Mouse (Mus musculus) C2C12 (cell line): Measurements from ENCODE around the gene Anapc15-ps. TPM values are rescaled to one million over a fixed set of nuclear protein-coding genes. Genes with fewer than 3 reads are reported as not detected.

Source experiments
- H3K27me3 ChIP-seq: one replicate; pipeline ENCODE4 v1.6.1; 2011; ENCODE audit not compliant: control insufficient read depth, insufficient read depth, insufficient read length
- H3K36me3 ChIP-seq: one replicate; pipeline ENCODE4 v1.6.1; 2011; ENCODE audit not compliant: control insufficient read depth, insufficient read depth
- H3K4me3 ChIP-seq: one replicate; pipeline ENCODE4 v1.5.1; 2011; ENCODE audit warnings: mild to moderate bottlenecking, control low read depth; ENCODE audit not compliant: poor library complexity, insufficient read depth, severe bottlenecking
- H3K79me2 ChIP-seq: one replicate; pipeline ENCODE4 v1.6.1; 2011; ENCODE audit not compliant: control insufficient read depth, insufficient read depth
- H3K79me3 ChIP-seq: one replicate; pipeline ENCODE4 v1.6.1; 2011; ENCODE audit warnings: low read depth, control low read depth
- H3ac ChIP-seq: one replicate; pipeline ENCODE3; 2011; ENCODE audit warnings: low read depth; ENCODE audit not compliant: control insufficient read depth, insufficient read length
- CEBPB ChIP-seq: IDR thresholded peaks from one replicate; pipeline ENCODE4 v1.6.1; 2011; ENCODE audit warnings: low read depth, mild to moderate bottlenecking, control low read depth, moderate library complexity
- CTCF ChIP-seq: IDR thresholded peaks from one replicate; pipeline ENCODE4 v1.5.1; 2011; ENCODE audit not compliant: control insufficient read depth, insufficient read depth, insufficient read length
- FOSL1 ChIP-seq: IDR thresholded peaks from one replicate; pipeline ENCODE4 v1.8.0; 2011; ENCODE audit warnings: mild to moderate bottlenecking, low read length; ENCODE audit not compliant: poor library complexity, insufficient read depth, severe bottlenecking
- MAX ChIP-seq: IDR thresholded peaks from one replicate; pipeline ENCODE4 v1.6.1; 2011; ENCODE audit warnings: mild to moderate bottlenecking, control low read depth
- MYOD1 ChIP-seq: IDR thresholded peaks from one replicate; pipeline ENCODE4 v1.6.1; 2011; ENCODE audit warnings: low read depth; ENCODE audit not compliant: control insufficient read depth, insufficient read length
- MYOG ChIP-seq: IDR thresholded peaks from one replicate; pipeline ENCODE4 v1.6.1; 2011; ENCODE audit not compliant: control insufficient read depth, insufficient read length; ENCODE audit errors: extremely low read depth
- USF1 ChIP-seq: IDR thresholded peaks from one replicate; pipeline ENCODE4 v1.6.1; 2011; ENCODE audit warnings: low read depth, mild to moderate bottlenecking, control low read depth, moderate library complexity
- polyA plus RNA-seq: library from polyadenylated mRNA; unstranded; fragments of >200 nt; fragmentation: generic; extraction: Trizol; gene quantifications from one replicate; pipeline ENCODE4 v1.2.1, GENCODE M21; 2012; ENCODE audit warnings: missing spikeins

The Anapc15-ps gene
- polyA plus RNA-seq, 1 experiment, result 0.16 TPM

DNA sequence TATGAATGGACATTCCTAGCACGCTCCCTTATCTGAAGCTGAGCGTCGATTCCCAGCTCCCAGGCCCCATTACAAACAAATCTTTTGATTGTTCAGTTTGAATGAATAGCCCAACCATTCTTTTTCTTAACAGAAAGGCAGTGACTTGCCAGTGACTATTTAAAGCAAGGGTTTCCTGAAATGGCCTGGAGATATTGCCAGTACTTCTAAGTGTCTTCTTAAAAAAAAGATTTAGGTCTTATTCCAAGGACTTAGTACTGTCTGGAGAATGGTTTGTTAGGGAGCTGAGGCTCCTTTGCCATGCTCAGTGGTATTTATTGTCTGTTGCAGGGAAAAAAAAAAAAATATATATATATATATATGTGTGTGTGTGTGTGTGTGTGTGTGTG, 23.0 kb upstream of the Anapc15-ps start:
- no peak for TF ChIP-seq USF1
- no peak for TF ChIP-seq MYOD1
- no peak for TF ChIP-seq MYOG
- no peak for TF ChIP-seq MAX
- TF ChIP-seq FOSL1, result no peak
- TF ChIP-seq CTCF, result no peak
- TF ChIP-seq CEBPB, result no peak
- H3K4me3 ChIP-seq, result no peak overlapping the region
- no peaks in the 10 kb centered on the region for H3K36me3 ChIP-seq
- H3K79me3 ChIP-seq, result no peaks in the 10 kb centered on the region
- no peak overlapping the region for H3ac ChIP-seq
- H3K79me2 ChIP-seq, result no peaks in the 10 kb centered on the region
- no peaks in the 10 kb centered on the region for H3K27me3 ChIP-seq

DNA sequence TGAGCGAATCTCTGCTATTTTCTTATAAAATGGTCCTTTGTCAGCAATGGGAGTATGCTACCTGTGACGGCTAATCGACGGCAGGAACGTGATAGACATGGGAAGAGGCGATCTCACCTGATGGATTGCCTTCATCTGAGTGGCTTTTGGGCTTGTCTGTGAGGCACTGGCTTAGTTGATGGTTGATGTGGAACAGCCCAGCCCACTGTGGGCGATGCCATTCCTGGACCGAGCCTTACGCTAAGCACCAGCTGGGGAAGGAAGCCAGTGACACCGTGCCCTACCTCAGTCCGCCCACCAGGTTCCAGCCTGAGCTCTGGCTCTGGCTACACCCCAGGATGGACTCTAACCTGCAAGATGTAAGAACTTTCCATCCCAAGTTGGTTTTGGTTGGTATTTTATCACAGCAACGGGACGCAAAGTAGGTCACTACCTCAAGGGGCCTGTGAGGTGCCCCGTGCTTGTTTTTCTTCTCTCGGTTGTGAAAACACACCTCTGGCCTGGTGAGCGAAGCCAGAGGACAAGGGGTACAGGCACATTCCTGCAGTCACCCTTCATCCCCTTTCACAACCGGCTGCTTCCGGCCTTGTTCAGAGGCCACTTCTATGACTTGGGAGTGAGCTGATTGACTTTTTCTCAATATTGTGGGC, 22.5 kb upstream of the Anapc15-ps start:
- Histone ChIP-seq H3K79me2 (no peaks in the 10 kb centered on the region), H3K27me3 (no peaks in the 10 kb centered on the region), H3K36me3 (no peaks in the 10 kb centered on the region), H3K4me3 (no peak overlapping the region), H3ac (no peak overlapping the region), H3K79me3 (no peaks in the 10 kb centered on the region)
- no peak for TF ChIP-seq CTCF
- no peak for TF ChIP-seq MYOD1
- TF ChIP-seq CEBPB, result no peak
- no peak for TF ChIP-seq MAX
- no peak for TF ChIP-seq FOSL1
- no peak for TF ChIP-seq USF1
- TF ChIP-seq MYOG, result no peak

DNA sequence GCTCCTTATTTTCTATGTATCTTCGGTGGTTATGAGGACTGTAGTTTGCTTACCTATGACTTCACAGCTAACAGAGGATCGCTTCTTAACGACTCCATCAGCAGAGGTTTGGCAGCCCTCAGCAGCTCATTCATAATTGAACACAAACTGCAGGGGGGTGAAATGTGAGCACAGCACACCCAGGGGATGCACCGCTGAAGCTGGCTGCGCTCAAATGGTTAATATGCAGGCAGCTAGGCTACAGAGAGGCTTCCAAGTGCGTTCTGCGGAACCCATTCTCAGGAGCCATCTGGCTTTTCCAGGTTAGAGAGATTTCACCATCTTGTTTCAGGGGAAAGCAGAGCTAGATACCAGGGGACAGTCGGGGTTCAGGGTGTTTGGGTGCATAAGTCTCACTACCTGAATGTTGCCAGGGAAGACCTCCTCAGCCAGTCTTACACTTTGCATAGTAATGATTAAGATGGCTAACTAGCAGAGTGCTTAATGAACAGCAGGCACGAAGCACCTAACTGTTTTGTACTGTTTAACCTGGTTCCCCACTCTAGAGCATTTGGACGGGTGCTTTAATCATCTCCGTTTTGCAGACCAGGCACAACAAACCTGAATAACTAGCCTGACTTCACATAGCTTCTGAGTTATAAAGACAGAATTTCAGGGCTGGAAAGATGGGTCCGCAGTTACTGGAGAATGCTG, 21.5 kb upstream of the Anapc15-ps start:
- Histone ChIP-seq H3K79me2 (no peaks in the 10 kb centered on the region), H3K79me3 (no peaks in the 10 kb centered on the region), H3ac (no peak overlapping the region), H3K36me3 (no peaks in the 10 kb centered on the region), H3K4me3 (no peak overlapping the region), H3K27me3 (no peaks in the 10 kb centered on the region)
- no peak for TF ChIP-seq MYOD1
- no peak for TF ChIP-seq CEBPB
- no peak for TF ChIP-seq FOSL1
- TF ChIP-seq USF1, result no peak
- no peak for TF ChIP-seq MAX
- no peak for TF ChIP-seq MYOG
- TF ChIP-seq CTCF, result no peak

GRCm38 (mm10) chr10:95691347-95691746, 18.1 kb upstream of the Anapc15-ps start:
- Histone ChIP-seq H3K79me2 (no peaks in the 10 kb centered on the region), H3K27me3 (no peaks in the 10 kb centered on the region), H3K79me3 (no peaks in the 10 kb centered on the region), H3K36me3 (no peaks in the 10 kb centered on the region), H3K4me3 (no peak overlapping the region), H3ac (no peak overlapping the region)
- TF ChIP-seq FOSL1 (no peak), MAX (no peak)

DNA sequence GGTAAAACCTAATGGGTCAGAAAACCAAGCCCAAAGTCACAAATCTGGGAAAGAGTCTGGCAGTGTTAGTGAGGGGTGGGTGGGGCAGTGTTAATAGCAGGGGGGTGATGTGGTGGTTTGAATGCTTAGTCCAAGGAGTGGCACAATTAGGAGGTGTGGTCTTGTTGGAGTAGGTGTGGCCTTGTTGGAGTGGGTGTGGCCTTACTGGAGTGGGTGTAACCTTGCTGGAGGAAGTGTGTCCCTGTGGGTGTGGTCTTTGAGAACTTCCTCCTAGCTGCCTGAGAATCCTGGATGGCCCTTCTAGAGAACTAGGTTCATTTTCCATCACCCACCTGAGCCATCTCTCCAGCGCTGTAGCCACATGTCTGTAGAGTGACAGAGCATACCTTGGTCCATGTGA, 16.6 kb upstream of the Anapc15-ps start:
- Histone ChIP-seq H3K79me2 (no peaks in the 10 kb centered on the region), H3K27me3 (no peaks in the 10 kb centered on the region), H3K36me3 (no peaks in the 10 kb centered on the region), H3K79me3 (no peaks in the 10 kb centered on the region), H3ac (no peak overlapping the region), H3K4me3 (no peak overlapping the region)
- TF ChIP-seq MYOD1 (no peak), MYOG (no peak), USF1 (no peak), MAX (no peak), CEBPB (no peak), FOSL1 (no peak), CTCF (no peak)

DNA sequence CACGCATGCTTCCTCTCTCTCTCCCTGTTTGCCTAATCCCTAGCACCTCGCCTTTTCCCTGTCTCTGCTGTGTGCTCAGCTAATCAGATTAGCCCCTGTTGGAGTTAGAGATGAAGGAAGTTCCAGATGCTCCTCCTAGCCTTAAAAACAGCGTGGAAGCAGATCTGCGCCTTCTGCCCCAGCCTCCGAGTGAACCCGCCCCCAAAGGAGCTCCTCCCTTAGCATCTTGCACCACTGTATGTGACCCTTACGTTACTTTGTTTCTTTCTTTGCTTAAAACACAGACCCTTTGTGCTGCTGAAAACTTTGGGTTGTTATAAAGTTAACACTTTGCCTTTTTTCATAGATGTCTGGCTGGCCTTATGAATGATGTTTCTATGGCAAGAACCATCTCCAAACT, 15.8 kb upstream of the Anapc15-ps start:
- H3K79me3 ChIP-seq, result no peaks in the 10 kb centered on the region
- H3K79me2 ChIP-seq, result no peaks in the 10 kb centered on the region
- no peaks in the 10 kb centered on the region for H3K36me3 ChIP-seq
- TF ChIP-seq MAX, result no peak
- no peak for TF ChIP-seq MYOG
- TF ChIP-seq FOSL1, result no peak
- TF ChIP-seq CEBPB, result no peak
- TF ChIP-seq CTCF, result no peak
- TF ChIP-seq USF1, result no peak
- TF ChIP-seq MYOD1, result no peak
- no peak overlapping the region for H3K4me3 ChIP-seq
- H3ac ChIP-seq, result no peak overlapping the region
- H3K27me3 ChIP-seq, result no peaks in the 10 kb centered on the region
